Mouse (Mus musculus): Measurements from ENCODE around the gene Bbof1. TPM values are rescaled to one million over a fixed set of nuclear protein-coding genes. Genes with fewer than 3 reads are reported as not detected.
A peak's percentile ranks its signal among the peaks of the same experiment; 100 is the strongest.

Gene Bbof1
- polyA plus RNA-seq, 1 experiment from 2014 or later: 2.1 TPM

GRCm38 (mm10) chr12:84407874-84408818 is 725 bp upstream of the Bbof1 start:
- peak; percentile 45 for ATAC-seq (ENCODE audit: low read depth)
- Histone ChIP-seq H3K27me3 (replicated peaks; ENCODE audit: control insufficient read depth, insufficient read depth, low read length) (no peaks in the 10 kb centered on the region), H3K4me2 (ENCODE audit: low read depth, low read length) (peak overlapping the region; percentile 85), H3K9me3 (ENCODE audit: control insufficient read depth, low read length) (no peaks in the 10 kb centered on the region), H3K9ac (ENCODE audit: low read depth, low read length) (peak overlapping the region; percentile 87), H3K27ac (replicated peaks; ENCODE audit: low read depth, low read length) (peak overlapping the region; percentile 83), H3K36me3 (ENCODE audit: control insufficient read depth, insufficient read depth, low read length) (no peaks in the 10 kb centered on the region), H3K4me1 (ENCODE audit: control insufficient read depth, insufficient read depth, low read length) (peaks cover 3% of the 10 kb centered on the region; the same call in 1 of the 2 replicates), H3K4me3 (ENCODE audit: low read depth, low read length) (peak overlapping the region; percentile 74)
- peak; percentile 41 for DNase-seq (ENCODE audit: low spot score)
- WGBS: 2% methylated on average over 24 of the region's 52 CpGs

- WGBS: 3% methylated on average over 50 of the region's 50 CpGs
Measured at GRCm38 (mm10) chr12:84416834-84417604, 8.1 kb downstream of the Bbof1 start, which contains the start of gene Rnf113a2. TSS of gene Rnf113a2 (plus strand) at chr12:84417196.

GRCm38 (mm10) chr12:84417605-84417922 is 8.7 kb downstream of the Bbof1 start:
- H3K27me3 ChIP-seq (replicated peaks; ENCODE audit: control insufficient read depth, insufficient read depth, low read length): no peaks in the 10 kb centered on the region
- no peaks in the 10 kb centered on the region for H3K4me1 ChIP-seq (ENCODE audit: control insufficient read depth, insufficient read depth, low read length)
- ATAC-seq (ENCODE audit: low read depth): no peak
- WGBS: 33% methylated on average over 18 of the region's 18 CpGs
- peaks cover 12% of the 10 kb centered on the region for H3K9me3 ChIP-seq (ENCODE audit: control insufficient read depth, low read length)
- peak overlapping the region; percentile 57 for H3K4me3 ChIP-seq (ENCODE audit: low read depth, low read length)
- DNase-seq (ENCODE audit: low spot score): no peak
- peak overlapping the region; percentile 79 for H3K9ac ChIP-seq (ENCODE audit: low read depth, low read length)
- H3K27ac ChIP-seq (replicated peaks; ENCODE audit: low read depth, low read length): 0 out of 2 replicates have a peak overlapping the region, but pooled peaks have one; percentile 16
- peak overlapping the region; percentile 77 for H3K4me2 ChIP-seq (ENCODE audit: low read depth, low read length)
- 0 out of 2 replicates have a peak, but pooled peaks cover 3% of the 10 kb centered on the region for H3K36me3 ChIP-seq (ENCODE audit: control insufficient read depth, insufficient read depth, low read length)

More at GRCm38 (mm10) chr12:84416834-84417604, 8.1 kb downstream of the Bbof1 start, which contains the start of gene Rnf113a2:
- Histone ChIP-seq H3K27ac (replicated peaks; ENCODE audit: low read depth, low read length) (0 out of 2 replicates have a peak within 1 kb of the TSS, but pooled peaks have one; percentile 16), H3K4me1 (ENCODE audit: control insufficient read depth, insufficient read depth, low read length) (no peaks in the 10 kb centered on the region), H3K4me3 (ENCODE audit: low read depth, low read length) (peak within 1 kb of the TSS; percentile 57), H3K4me2 (ENCODE audit: low read depth, low read length) (peak within 1 kb of the TSS; percentile 77), H3K36me3 (ENCODE audit: control insufficient read depth, insufficient read depth, low read length) (0 out of 2 replicates have a peak, but pooled peaks cover 3% of the 10 kb centered on the region), H3K9ac (ENCODE audit: low read depth, low read length) (peak within 1 kb of the TSS; percentile 79), H3K27me3 (replicated peaks; ENCODE audit: control insufficient read depth, insufficient read depth, low read length) (no peaks in the 10 kb centered on the region), H3K9me3 (ENCODE audit: control insufficient read depth, low read length) (peaks cover 12% of the 10 kb centered on the region)
- DNase-seq (ENCODE audit: low spot score) (peak; percentile 95), ATAC-seq (ENCODE audit: low read depth) (peak; percentile 95)

- Histone ChIP-seq H3K4me1 (ENCODE audit: control insufficient read depth, insufficient read depth, low read length) (no peaks in the 10 kb centered on the region), H3K27me3 (replicated peaks; ENCODE audit: control insufficient read depth, insufficient read depth, low read length) (no peaks in the 10 kb centered on the region), H3K9ac (ENCODE audit: low read depth, low read length) (no peak overlapping the region), H3K9me3 (ENCODE audit: control insufficient read depth, low read length) (no peaks in the 10 kb centered on the region), H3K36me3 (ENCODE audit: control insufficient read depth, insufficient read depth, low read length) (0 out of 2 replicates have a peak, but pooled peaks cover 3% of the 10 kb centered on the region), H3K27ac (replicated peaks; ENCODE audit: low read depth, low read length) (no peak overlapping the region), H3K4me3 (ENCODE audit: low read depth, low read length) (no peak overlapping the region), H3K4me2 (ENCODE audit: low read depth, low read length) (no peak overlapping the region)
- no peak for ATAC-seq (ENCODE audit: low read depth)
- WGBS: 56% methylated on average over 3 of the region's 3 CpGs
- DNase-seq (ENCODE audit: low spot score): no peak
Measured at GRCm38 (mm10) chr12:84423990-84424389, 15.1 kb downstream of the Bbof1 start.

GRCm38 (mm10) chr12:84429825-84430224 is 21.0 kb downstream of the Bbof1 start:
- Histone ChIP-seq H3K27me3 (replicated peaks; ENCODE audit: control insufficient read depth, insufficient read depth, low read length) (no peaks in the 10 kb centered on the region), H3K36me3 (ENCODE audit: control insufficient read depth, insufficient read depth, low read length) (peaks cover 21% of the 10 kb centered on the region)
- 86% methylated on average over 2 of the region's 2 CpGs for WGBS

DNA sequence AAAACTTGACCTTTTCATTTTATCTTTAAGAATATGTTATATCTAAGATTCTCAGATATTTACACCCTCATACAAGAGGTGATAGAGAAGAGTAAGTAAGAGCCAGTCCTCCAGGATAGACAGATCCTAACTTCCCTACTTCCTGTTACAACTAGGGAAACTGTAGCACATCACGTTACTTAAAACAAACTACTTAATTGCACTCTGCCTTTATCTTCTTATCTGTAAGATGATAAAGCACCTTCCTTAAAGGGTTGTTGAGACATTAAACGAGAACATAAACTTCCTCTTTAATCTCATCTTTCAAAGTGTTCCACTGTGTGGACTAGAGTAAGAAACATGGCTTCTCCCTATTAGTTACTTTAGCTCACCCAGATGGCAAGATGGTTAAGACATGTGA is 29.8 kb downstream of the Bbof1 start:
- Histone ChIP-seq H3K9ac (ENCODE audit: low read depth, low read length) (no peak overlapping the region), H3K36me3 (ENCODE audit: control insufficient read depth, insufficient read depth, low read length) (peaks cover 13% of the 10 kb centered on the region; the same call in 1 of the 2 replicates), H3K27me3 (replicated peaks; ENCODE audit: control insufficient read depth, insufficient read depth, low read length) (no peaks in the 10 kb centered on the region), H3K4me1 (ENCODE audit: control insufficient read depth, insufficient read depth, low read length) (no peaks in the 10 kb centered on the region), H3K4me3 (ENCODE audit: low read depth, low read length) (no peak overlapping the region), H3K9me3 (ENCODE audit: control insufficient read depth, low read length) (no peaks in the 10 kb centered on the region), H3K27ac (replicated peaks; ENCODE audit: low read depth, low read length) (no peak overlapping the region), H3K4me2 (ENCODE audit: low read depth, low read length) (no peak overlapping the region)
- whole genome bisulfite sequencing: 70% methylated on average over 2 of the region's 2 CpGs
- ATAC-seq (ENCODE audit: low read depth): no peak
- no peak for DNase-seq (ENCODE audit: low spot score)

More at GRCm38 (mm10) chr12:84429825-84430224, 21.0 kb downstream of the Bbof1 start:
- Histone ChIP-seq H3K9me3 (ENCODE audit: control insufficient read depth, low read length) (no peaks in the 10 kb centered on the region), H3K4me2 (ENCODE audit: low read depth, low read length) (no peak overlapping the region), H3K4me1 (ENCODE audit: control insufficient read depth, insufficient read depth, low read length) (no peaks in the 10 kb centered on the region), H3K9ac (ENCODE audit: low read depth, low read length) (no peak overlapping the region), H3K27ac (replicated peaks; ENCODE audit: low read depth, low read length) (no peak overlapping the region), H3K4me3 (ENCODE audit: low read depth, low read length) (no peak overlapping the region)
- ATAC-seq (ENCODE audit: low read depth) (no peak), DNase-seq (ENCODE audit: low spot score) (no peak)

- no peak overlapping the region for H3K9ac ChIP-seq (ENCODE audit: low read depth, low read length)
- H3K9me3 ChIP-seq (ENCODE audit: control insufficient read depth, low read length): no peaks in the 10 kb centered on the region
- H3K4me1 ChIP-seq (ENCODE audit: control insufficient read depth, insufficient read depth, low read length): no peaks in the 10 kb centered on the region
- no peaks in the 10 kb centered on the region for H3K27me3 ChIP-seq (replicated peaks; ENCODE audit: control insufficient read depth, insufficient read depth, low read length)
- H3K4me3 ChIP-seq (ENCODE audit: low read depth, low read length): no peak overlapping the region
- DNase-seq (ENCODE audit: low spot score) (no peak), ATAC-seq (ENCODE audit: low read depth) (no peak)
- no peak overlapping the region for H3K4me2 ChIP-seq (ENCODE audit: low read depth, low read length)
- peaks cover 12% of the 10 kb centered on the region; the same call in 1 of the 2 replicates for H3K36me3 ChIP-seq (ENCODE audit: control insufficient read depth, insufficient read depth, low read length)
- WGBS: 71% methylated on average over 4 of the region's 4 CpGs
- no peak overlapping the region for H3K27ac ChIP-seq (replicated peaks; ENCODE audit: low read depth, low read length)
Measured at GRCm38 (mm10) chr12:84442526-84442925, 33.7 kb downstream of the Bbof1 start.

- no peak for ATAC-seq (ENCODE audit: low read depth)
- H3K4me2 ChIP-seq (ENCODE audit: low read depth, low read length): no peak overlapping the region
- WGBS: 78% methylated on average over 1 of the region's 1 CpGs
Measured at GRCm38 (mm10) chr12:84447386-84447785, 38.5 kb downstream of the Bbof1 start.

More at GRCm38 (mm10) chr12:84447386-84447785, 38.5 kb downstream of the Bbof1 start:
- Histone ChIP-seq H3K9ac (ENCODE audit: low read depth, low read length) (no peak overlapping the region), H3K9me3 (ENCODE audit: control insufficient read depth, low read length) (no peaks in the 10 kb centered on the region), H3K27ac (replicated peaks; ENCODE audit: low read depth, low read length) (no peak overlapping the region), H3K36me3 (ENCODE audit: control insufficient read depth, insufficient read depth, low read length) (0 out of 2 replicates have a peak, but pooled peaks cover 3% of the 10 kb centered on the region), H3K4me3 (ENCODE audit: low read depth, low read length) (no peak overlapping the region), H3K27me3 (replicated peaks; ENCODE audit: control insufficient read depth, insufficient read depth, low read length) (no peaks in the 10 kb centered on the region), H3K4me1 (ENCODE audit: control insufficient read depth, insufficient read depth, low read length) (no peaks in the 10 kb centered on the region; the same call in 1 of the 2 replicates)
- no peak for DNase-seq (ENCODE audit: low spot score)

All from embryonic facial prominence, embryonic 14.5 days (tissue).